Mouse (Mus musculus) liver, postnatal 0 days (tissue): Measurements from ENCODE around the gene Gadd45gip1.

Source experiments
- CTCF ChIP-seq: sonication (generic); IDR thresholded peaks from 2 replicates; pipeline ENCODE4 v1.5.1; 2016; ENCODE audit warnings: antibody characterized with exemption, low read depth
- EP300 ChIP-seq: IDR thresholded peaks from 2 replicates; pipeline ENCODE4 v1.6.1; 2016; ENCODE audit warnings: antibody characterized with exemption, low read depth, mild to moderate bottlenecking

GRCm38 (mm10) chr8:84839875-84840247, 8.5 kb downstream of the Gadd45gip1 start:
- TF ChIP-seq CTCF (no peak), EP300 (no peak)
